Mouse (Mus musculus) olfactory bulb, adult 2 months (tissue): Measurements from ENCODE around the gene Cox8b.

Experiments used
- CTCF ChIP-seq: fragments of 200-500 bp; IDR thresholded peaks from 2 replicates; pipeline ENCODE4 v1.5.1; 2012; ENCODE audit warnings: low read depth, mild to moderate bottlenecking, low read length, moderate library complexity; ENCODE audit not compliant: insufficient read depth
- POLR2A ChIP-seq: fragments of 200-500 bp; IDR thresholded peaks from 2 replicates; pipeline ENCODE4 v1.6.1; 2012; ENCODE audit warnings: mild to moderate bottlenecking, low read depth, low read length, moderate library complexity; ENCODE audit not compliant: insufficient read depth

GRCm38 (mm10) chr7:140859997-140860396 is 40.2 kb downstream of the Cox8b start:
- no peak for TF ChIP-seq CTCF
- no peak for TF ChIP-seq POLR2A
